Mouse (Mus musculus): ENCODE measurements around the gene Gm27029. TPM values are rescaled to one million over a fixed set of nuclear protein-coding genes. Genes with fewer than 3 reads are reported as not detected.
A peak's percentile ranks its signal among the peaks of the same experiment; 100 is the strongest.

The Gm27029 gene
- polyA plus RNA-seq, 1 experiment = 3.7 TPM

- Histone ChIP-seq H3K27me3 (ENCODE audit: control insufficient read depth) (no peaks in the 10 kb centered on the region), H3K4me1 (ENCODE audit: control insufficient read depth) (peaks cover 8% of the 10 kb centered on the region), H3K9me3 (ENCODE audit: control insufficient read depth, low read length) (no peaks in the 10 kb centered on the region), H3K36me3 (ENCODE audit: control insufficient read depth) (peaks cover 33% of the 10 kb centered on the region), H3K4me3 (replicated peaks) (no peak overlapping the region)
- TF ChIP-seq GATA1 (IDR thresholded peaks at IDR 0.05; ENCODE audit: low read length) (no peak), TAL1 (IDR thresholded peaks at IDR 0.05; ENCODE audit: low read length) (no peak)
Measured at GRCm38 (mm10) chr11:101436916-101437315, 12.3 kb upstream of the Gm27029 start.

DNA sequence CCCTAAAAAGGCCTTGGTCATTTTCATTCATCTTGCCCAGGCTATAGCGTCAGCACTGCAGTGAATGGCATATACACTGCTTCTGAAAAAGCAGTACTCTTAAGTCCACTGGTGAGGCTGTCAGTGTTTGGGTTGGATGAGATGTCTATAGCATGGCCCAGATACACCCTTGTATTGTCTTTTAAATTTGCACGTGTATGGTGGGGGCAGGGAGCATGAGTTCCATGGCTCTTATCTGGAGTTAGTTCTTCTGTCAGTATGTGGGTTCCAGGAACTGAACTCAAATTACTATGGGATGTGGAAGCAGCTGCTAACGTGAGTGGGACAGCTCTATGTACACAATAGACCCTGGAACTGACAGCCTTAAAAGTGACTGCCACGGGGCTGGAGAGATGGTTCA lies 11.2 kb upstream of the Gm27029 start:
- TF ChIP-seq TAL1 (IDR thresholded peaks at IDR 0.05; ENCODE audit: low read length) (no peak), GATA1 (IDR thresholded peaks at IDR 0.05; ENCODE audit: low read length) (no peak)
- Histone ChIP-seq H3K36me3 (ENCODE audit: control insufficient read depth) (peaks cover 44% of the 10 kb centered on the region), H3K4me1 (ENCODE audit: control insufficient read depth) (peaks cover 7% of the 10 kb centered on the region), H3K4me3 (replicated peaks) (no peak overlapping the region), H3K27me3 (ENCODE audit: control insufficient read depth) (no peaks in the 10 kb centered on the region), H3K9me3 (ENCODE audit: control insufficient read depth, low read length) (no peaks in the 10 kb centered on the region)

- TF ChIP-seq GATA1 (IDR thresholded peaks at IDR 0.05; ENCODE audit: low read length) (no peak), TAL1 (IDR thresholded peaks at IDR 0.05; ENCODE audit: low read length) (no peak)
- Histone ChIP-seq H3K27me3 (ENCODE audit: control insufficient read depth) (no peaks in the 10 kb centered on the region), H3K36me3 (ENCODE audit: control insufficient read depth) (peaks cover 66% of the 10 kb centered on the region), H3K4me1 (ENCODE audit: control insufficient read depth) (peaks cover 4% of the 10 kb centered on the region), H3K4me3 (replicated peaks) (no peak overlapping the region), H3K9me3 (ENCODE audit: control insufficient read depth, low read length) (peaks cover 2% of the 10 kb centered on the region)
Measured at GRCm38 (mm10) chr11:101433396-101433795, 8.8 kb upstream of the Gm27029 start.

DNA sequence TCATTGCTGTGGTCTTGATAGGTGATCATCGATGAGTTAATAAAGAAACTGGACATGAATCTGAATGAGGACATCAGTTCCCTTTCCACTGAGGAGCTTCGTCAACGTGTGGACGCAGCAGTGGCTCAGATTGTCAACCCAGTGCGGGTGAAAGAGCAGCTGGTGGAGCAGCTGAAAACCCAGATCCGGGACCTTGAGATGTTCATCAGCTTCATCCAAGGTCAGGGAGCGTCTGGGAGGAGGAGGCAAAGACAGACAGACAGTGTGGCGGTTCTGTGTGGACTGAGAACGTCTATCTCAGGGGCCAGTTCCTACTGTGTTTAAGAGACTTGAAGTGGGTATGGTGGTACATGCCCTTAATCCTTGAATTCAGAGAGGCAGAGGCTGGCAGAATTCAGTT lies 6.7 kb upstream of the Gm27029 start:
- H3K4me3 ChIP-seq (replicated peaks) = no peak overlapping the region
- no peaks in the 10 kb centered on the region for H3K27me3 ChIP-seq (ENCODE audit: control insufficient read depth)
- H3K4me1 ChIP-seq (ENCODE audit: control insufficient read depth) = peaks cover 11% of the 10 kb centered on the region
- peaks cover 2% of the 10 kb centered on the region for H3K9me3 ChIP-seq (ENCODE audit: control insufficient read depth, low read length)
- TF ChIP-seq GATA1 (IDR thresholded peaks at IDR 0.05; ENCODE audit: low read length) (no peak), TAL1 (IDR thresholded peaks at IDR 0.05; ENCODE audit: low read length) (no peak)
- peaks cover 69% of the 10 kb centered on the region for H3K36me3 ChIP-seq (ENCODE audit: control insufficient read depth)

DNA sequence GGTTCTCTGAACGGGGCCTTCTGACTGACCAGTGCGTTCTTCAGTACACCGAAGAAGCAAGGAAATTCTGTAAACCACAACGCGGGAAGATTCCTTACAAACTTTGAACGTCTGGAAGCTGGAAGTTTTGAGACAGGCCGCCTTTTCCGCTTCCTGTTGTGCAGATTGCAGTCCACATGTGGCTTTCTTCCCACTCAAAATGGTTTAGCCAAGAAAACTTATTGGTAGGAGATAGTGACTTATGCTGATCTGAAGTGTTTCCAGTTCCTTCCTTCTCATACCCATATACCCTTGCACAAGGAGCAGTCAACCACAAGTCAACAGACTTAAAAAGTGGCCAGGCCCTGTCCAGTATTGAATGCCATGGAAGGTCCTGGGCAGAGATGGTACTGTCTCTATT lies 1.6 kb upstream of the Gm27029 start:
- Histone ChIP-seq H3K27me3 (ENCODE audit: control insufficient read depth) (peaks cover 8% of the 10 kb centered on the region; the same call in 1 of the 2 replicates), H3K4me1 (ENCODE audit: control insufficient read depth) (peaks cover 37% of the 10 kb centered on the region), H3K4me3 (replicated peaks) (peak overlapping the region; percentile 81), H3K9me3 (ENCODE audit: control insufficient read depth, low read length) (peaks cover 2% of the 10 kb centered on the region), H3K36me3 (ENCODE audit: control insufficient read depth) (peaks cover 28% of the 10 kb centered on the region)
- TF ChIP-seq GATA1 (IDR thresholded peaks at IDR 0.05; ENCODE audit: low read length) = no peak
- TF ChIP-seq TAL1 (IDR thresholded peaks at IDR 0.05; ENCODE audit: low read length) = no peak

GRCm38 (mm10) chr11:101424925-101425813 lies 573 bp upstream of the Gm27029 start, which contains the start of the genes Rundc1 and Ptges3l:
Gene Rundc1 (plus strand): TSS chr11:101425085.
Gene Ptges3l (minus strand): TSS chr11:101425333.
- Histone ChIP-seq H3K27me3 (ENCODE audit: control insufficient read depth) (peaks cover 8% of the 10 kb centered on the region; the same call in 1 of the 2 replicates), H3K4me3 (replicated peaks) (peak within 1 kb of the TSS; percentile 81), H3K9me3 (ENCODE audit: control insufficient read depth, low read length) (peaks cover under 1% of the 10 kb centered on the region), H3K36me3 (ENCODE audit: control insufficient read depth) (peaks cover 18% of the 10 kb centered on the region), H3K4me1 (ENCODE audit: control insufficient read depth) (peaks cover 37% of the 10 kb centered on the region)
- TF ChIP-seq GATA1 (IDR thresholded peaks at IDR 0.05; ENCODE audit: low read length) (no peak), TAL1 (IDR thresholded peaks at IDR 0.05; ENCODE audit: low read length) (no peak)

- H3K4me3 ChIP-seq (replicated peaks) = no peak overlapping the region
- peaks cover 8% of the 10 kb centered on the region; the same call in 1 of the 2 replicates for H3K27me3 ChIP-seq (ENCODE audit: control insufficient read depth)
- H3K9me3 ChIP-seq (ENCODE audit: control insufficient read depth, low read length) = no peaks in the 10 kb centered on the region
- H3K36me3 ChIP-seq (ENCODE audit: control insufficient read depth) = peaks cover 3% of the 10 kb centered on the region
- TF ChIP-seq GATA1 (IDR thresholded peaks at IDR 0.05; ENCODE audit: low read length) (no peak), TAL1 (IDR thresholded peaks at IDR 0.05; ENCODE audit: low read length) (no peak)
- H3K4me1 ChIP-seq (ENCODE audit: control insufficient read depth) = peaks cover 42% of the 10 kb centered on the region
Measured at GRCm38 (mm10) chr11:101420148-101420547, 4.4 kb downstream of the Gm27029 start.

GRCm38 (mm10) chr11:101419610-101420009 lies 5.0 kb downstream of the Gm27029 start:
- peaks cover 8% of the 10 kb centered on the region; the same call in 1 of the 2 replicates for H3K27me3 ChIP-seq (ENCODE audit: control insufficient read depth)
- peaks cover 38% of the 10 kb centered on the region for H3K4me1 ChIP-seq (ENCODE audit: control insufficient read depth)
- peaks cover 6% of the 10 kb centered on the region for H3K36me3 ChIP-seq (ENCODE audit: control insufficient read depth)
- H3K4me3 ChIP-seq (replicated peaks) = no peak overlapping the region
- H3K9me3 ChIP-seq (ENCODE audit: control insufficient read depth, low read length) = no peaks in the 10 kb centered on the region
- TF ChIP-seq GATA1 (IDR thresholded peaks at IDR 0.05; ENCODE audit: low read length) (no peak), TAL1 (IDR thresholded peaks at IDR 0.05; ENCODE audit: low read length) (no peak)

DNA sequence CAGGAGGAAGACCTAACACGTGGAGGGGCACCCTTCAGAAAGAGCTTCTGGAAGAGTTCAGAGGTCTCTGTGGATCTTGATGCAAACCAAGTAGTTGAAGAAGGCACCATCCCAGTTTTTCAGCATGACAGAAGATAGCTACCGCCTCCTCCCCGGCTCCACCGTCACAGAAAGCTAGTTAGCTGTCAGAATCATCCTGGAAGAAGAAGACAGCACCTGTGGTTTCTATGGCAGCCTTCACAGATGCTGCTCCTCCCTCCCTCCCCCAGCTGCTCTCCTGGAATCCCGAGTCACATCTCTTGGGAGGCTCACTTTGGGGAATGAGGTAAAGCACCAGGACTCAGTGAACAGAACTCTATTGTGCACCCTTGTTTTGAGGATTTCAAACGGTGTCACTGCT lies 5.6 kb downstream of the Gm27029 start:
- no peaks in the 10 kb centered on the region for H3K9me3 ChIP-seq (ENCODE audit: control insufficient read depth, low read length)
- H3K4me1 ChIP-seq (ENCODE audit: control insufficient read depth) = peaks cover 32% of the 10 kb centered on the region
- no peak overlapping the region for H3K4me3 ChIP-seq (replicated peaks)
- H3K36me3 ChIP-seq (ENCODE audit: control insufficient read depth) = peaks cover 9% of the 10 kb centered on the region
- H3K27me3 ChIP-seq (ENCODE audit: control insufficient read depth) = peaks cover 4% of the 10 kb centered on the region; the same call in 1 of the 2 replicates
- TF ChIP-seq TAL1 (IDR thresholded peaks at IDR 0.05; ENCODE audit: low read length) (no peak), GATA1 (IDR thresholded peaks at IDR 0.05; ENCODE audit: low read length) (no peak)
